Mouse (Mus musculus) lung, adult 2 months (tissue): Measurements from ENCODE around the gene Rgs8.

Source experiments
- CTCF ChIP-seq: fragments of 200-500 bp; IDR thresholded peaks from 2 replicates; pipeline ENCODE4 v1.5.1; 2011; ENCODE audit warnings: mild to moderate bottlenecking, low read length, control low read depth; ENCODE audit not compliant: insufficient read depth
- POLR2A ChIP-seq: fragments of 200-500 bp; IDR thresholded peaks from 2 replicates; pipeline ENCODE4 v1.6.1; 2011; ENCODE audit warnings: low read depth, mild to moderate bottlenecking, control low read depth, low read length, borderline replicate concordance; ENCODE audit errors: extremely low read depth

- TF ChIP-seq CTCF (no peak), POLR2A (no peak)
These were observed 24.8 kb downstream of the Rgs8 start for GRCm38 (mm10) chr1:153677635-153678034.
